Mouse (Mus musculus): ENCODE data around the gene Rela. TPM values are rescaled to one million over a fixed set of nuclear protein-coding genes. Genes with fewer than 3 reads are reported as not detected.

Rela gene
- polyA plus RNA-seq, 1 experiment from 2014 or later: 29.8 TPM

GRCm38 (mm10) chr19:5653969-5654719, 16.9 kb downstream of the Rela start:
- Histone ChIP-seq H3K4me2 (ENCODE audit: low read length) (peak overlapping the region; percentile 77), H3K27ac (ENCODE audit: low read depth, low read length) (no peak overlapping the region), H3K36me3 (ENCODE audit: control insufficient read depth, insufficient read depth, low read length) (0 out of 2 replicates have a peak, but pooled peaks cover 7% of the 10 kb centered on the region), H3K27me3 (replicated peaks; ENCODE audit: control insufficient read depth, insufficient read depth, low read length) (peaks cover 25% of the 10 kb centered on the region), H3K4me3 (ENCODE audit: low read depth, low read length) (peak overlapping the region; percentile 37), H3K9me3 (replicated peaks; ENCODE audit: control insufficient read depth, low read length) (no peaks in the 10 kb centered on the region), H3K4me1 (ENCODE audit: control insufficient read depth, insufficient read depth, low read length) (peaks cover 13% of the 10 kb centered on the region; the same call in 1 of the 2 replicates), H3K9ac (ENCODE audit: low read length) (peak overlapping the region; percentile 49)
- ATAC-seq: peak; percentile 50
- WGBS: 5% methylated on average over 62 of the region's 62 CpGs
- DNase-seq (ENCODE audit: low spot score): peak; percentile 42

- Histone ChIP-seq H3K4me2 (ENCODE audit: low read length) (peak overlapping the region; percentile 77), H3K27me3 (replicated peaks; ENCODE audit: control insufficient read depth, insufficient read depth, low read length) (peaks cover 25% of the 10 kb centered on the region), H3K9me3 (replicated peaks; ENCODE audit: control insufficient read depth, low read length) (no peaks in the 10 kb centered on the region), H3K4me3 (ENCODE audit: low read depth, low read length) (peak overlapping the region; percentile 37), H3K4me1 (ENCODE audit: control insufficient read depth, insufficient read depth, low read length) (peaks cover 13% of the 10 kb centered on the region; the same call in 1 of the 2 replicates), H3K27ac (ENCODE audit: low read depth, low read length) (no peak overlapping the region), H3K36me3 (ENCODE audit: control insufficient read depth, insufficient read depth, low read length) (0 out of 2 replicates have a peak, but pooled peaks cover 7% of the 10 kb centered on the region), H3K9ac (ENCODE audit: low read length) (peak overlapping the region; percentile 49)
- WGBS: 4% methylated on average over 43 of the region's 43 CpGs
- DNase-seq (ENCODE audit: low spot score) (no peak), ATAC-seq (peak; percentile 22; the same call in 1 of the 2 replicates)
Measured at GRCm38 (mm10) chr19:5654720-5655298, 17.5 kb downstream of the Rela start.

GRCm38 (mm10) chr19:5660942-5661751, 23.9 kb downstream of the Rela start:
- Histone ChIP-seq H3K27ac (ENCODE audit: low read depth, low read length) (peak overlapping the region; percentile 1; the same call in 1 of the 2 replicates), H3K27me3 (replicated peaks; ENCODE audit: control insufficient read depth, insufficient read depth, low read length) (peaks cover 1% of the 10 kb centered on the region), H3K9me3 (replicated peaks; ENCODE audit: control insufficient read depth, low read length) (no peaks in the 10 kb centered on the region), H3K4me1 (ENCODE audit: control insufficient read depth, insufficient read depth, low read length) (peaks cover 3% of the 10 kb centered on the region; the same call in 1 of the 2 replicates), H3K36me3 (ENCODE audit: control insufficient read depth, insufficient read depth, low read length) (peaks cover 20% of the 10 kb centered on the region), H3K4me3 (ENCODE audit: low read depth, low read length) (no peak overlapping the region), H3K4me2 (ENCODE audit: low read length) (no peak overlapping the region), H3K9ac (ENCODE audit: low read length) (no peak overlapping the region)
- no peak for ATAC-seq
- no peak for DNase-seq (ENCODE audit: low spot score)
- 80% methylated on average over 14 of the region's 16 CpGs for WGBS

GRCm38 (mm10) chr19:5662310-5662709, 25.0 kb downstream of the Rela start:
- Histone ChIP-seq H3K4me2 (ENCODE audit: low read length) (peak overlapping the region; percentile 52; the same call in 1 of the 2 replicates), H3K36me3 (ENCODE audit: control insufficient read depth, insufficient read depth, low read length) (peaks cover 32% of the 10 kb centered on the region), H3K9me3 (replicated peaks; ENCODE audit: control insufficient read depth, low read length) (no peaks in the 10 kb centered on the region), H3K27me3 (replicated peaks; ENCODE audit: control insufficient read depth, insufficient read depth, low read length) (no peaks in the 10 kb centered on the region), H3K4me3 (ENCODE audit: low read depth, low read length) (0 out of 2 replicates have a peak overlapping the region, but pooled peaks have one; percentile 29), H3K27ac (ENCODE audit: low read depth, low read length) (0 out of 2 replicates have a peak overlapping the region, but pooled peaks have one; percentile 33), H3K4me1 (ENCODE audit: control insufficient read depth, insufficient read depth, low read length) (peaks cover 3% of the 10 kb centered on the region; the same call in 1 of the 2 replicates), H3K9ac (ENCODE audit: low read length) (no peak overlapping the region)
- DNase-seq (ENCODE audit: low spot score) (no peak), ATAC-seq (no peak)
- WGBS: 81% methylated on average over 8 of the region's 8 CpGs

- H3K4me1 ChIP-seq (ENCODE audit: control insufficient read depth, insufficient read depth, low read length): peaks cover 3% of the 10 kb centered on the region; the same call in 1 of the 2 replicates
- no peaks in the 10 kb centered on the region for H3K27me3 ChIP-seq (replicated peaks; ENCODE audit: control insufficient read depth, insufficient read depth, low read length)
- peak within 1 kb of the TSS; percentile 55; the same call in 1 of the 2 replicates for H3K27ac ChIP-seq (ENCODE audit: low read depth, low read length)
- H3K9ac ChIP-seq (ENCODE audit: low read length): peak within 1 kb of the TSS; percentile 43
- DNase-seq (ENCODE audit: low spot score) (peak; percentile 81), ATAC-seq (peak; percentile 92)
- H3K4me3 ChIP-seq (ENCODE audit: low read depth, low read length): peak within 1 kb of the TSS; percentile 29
- no peaks in the 10 kb centered on the region for H3K9me3 ChIP-seq (replicated peaks; ENCODE audit: control insufficient read depth, low read length)
- WGBS: 2% methylated on average over 32 of the region's 32 CpGs
- peak within 1 kb of the TSS; percentile 52 for H3K4me2 ChIP-seq (ENCODE audit: low read length)
- H3K36me3 ChIP-seq (ENCODE audit: control insufficient read depth, insufficient read depth, low read length): peaks cover 36% of the 10 kb centered on the region
Measured at GRCm38 (mm10) chr19:5662981-5663913, 26.0 kb downstream of the Rela start, which contains the start of gene Sipa1. Gene Sipa1 (minus strand): TSS chr19:5663707.

- Histone ChIP-seq H3K4me1 (ENCODE audit: control insufficient read depth, insufficient read depth, low read length) (peaks cover 3% of the 10 kb centered on the region; the same call in 1 of the 2 replicates), H3K4me2 (ENCODE audit: low read length) (no peak overlapping the region), H3K36me3 (ENCODE audit: control insufficient read depth, insufficient read depth, low read length) (peaks cover 51% of the 10 kb centered on the region), H3K27ac (ENCODE audit: low read depth, low read length) (no peak overlapping the region), H3K4me3 (ENCODE audit: low read depth, low read length) (no peak overlapping the region), H3K27me3 (replicated peaks; ENCODE audit: control insufficient read depth, insufficient read depth, low read length) (no peaks in the 10 kb centered on the region), H3K9me3 (replicated peaks; ENCODE audit: control insufficient read depth, low read length) (no peaks in the 10 kb centered on the region), H3K9ac (ENCODE audit: low read length) (no peak overlapping the region)
- WGBS: 94% methylated on average over 10 of the region's 10 CpGs
- no peak for ATAC-seq
- no peak for DNase-seq (ENCODE audit: low spot score)
Measured at GRCm38 (mm10) chr19:5664669-5665257, 27.5 kb downstream of the Rela start.

GRCm38 (mm10) chr19:5665465-5665864, 28.2 kb downstream of the Rela start:
- no peak for DNase-seq (ENCODE audit: low spot score)
- Histone ChIP-seq H3K4me3 (ENCODE audit: low read depth, low read length) (no peak overlapping the region), H3K36me3 (ENCODE audit: control insufficient read depth, insufficient read depth, low read length) (peaks cover 54% of the 10 kb centered on the region), H3K4me1 (ENCODE audit: control insufficient read depth, insufficient read depth, low read length) (peaks cover 3% of the 10 kb centered on the region; the same call in 1 of the 2 replicates), H3K27me3 (replicated peaks; ENCODE audit: control insufficient read depth, insufficient read depth, low read length) (no peaks in the 10 kb centered on the region), H3K4me2 (ENCODE audit: low read length) (no peak overlapping the region), H3K27ac (ENCODE audit: low read depth, low read length) (no peak overlapping the region), H3K9ac (ENCODE audit: low read length) (no peak overlapping the region), H3K9me3 (replicated peaks; ENCODE audit: control insufficient read depth, low read length) (no peaks in the 10 kb centered on the region)
- ATAC-seq: no peak
- WGBS: 91% methylated on average over 15 of the region's 15 CpGs
